Mouse (Mus musculus) intestine, embryonic 16.5 days (tissue): ENCODE data around the gene Prr3. TPM values are rescaled to one million over a fixed set of nuclear protein-coding genes. Genes with fewer than 3 reads are reported as not detected.
"Not testable (repeated sequence)": the region's sequence is repeated elsewhere in the genome, so short reads cannot be mapped to it uniquely, and the experiment has no call there.

Source experiments
- ATAC-seq: fragments of 200-750 bp; cut with Nextera tagmentation; 2 replicates; pipeline ENCODE4 v1.8.0; 2017; ENCODE audit warnings: moderate TSS enrichment, moderate library complexity
- H3K27ac ChIP-seq: fragments of 300-500 bp; sonication (generic); 2 replicates; pipeline ENCODE4 v1.5.1; 2014; ENCODE audit warnings: mild to moderate bottlenecking, low read length
- H3K27me3 ChIP-seq: fragments of 300-500 bp; sonication (generic); replicated peaks from 2 replicates; pipeline ENCODE4 v1.6.1; 2014; ENCODE audit warnings: low read length, control low read depth, mixed read lengths; ENCODE audit not compliant: control insufficient read depth, insufficient read depth
- H3K36me3 ChIP-seq: fragments of 300-500 bp; sonication (generic); 2 replicates; pipeline ENCODE4 v1.6.1; 2014; ENCODE audit warnings: low read length, control low read depth; ENCODE audit not compliant: control insufficient read depth, insufficient read depth
- H3K4me1 ChIP-seq: fragments of 300-500 bp; sonication (generic); 2 replicates; pipeline ENCODE4 v1.6.1; 2014; ENCODE audit warnings: low read length, control low read depth, mixed read lengths; ENCODE audit not compliant: control insufficient read depth, insufficient read depth
- H3K4me2 ChIP-seq: fragments of 300-500 bp; sonication (generic); 2 replicates; pipeline ENCODE4 v1.6.1; 2014; ENCODE audit warnings: low read depth, low read length, control low read depth
- H3K4me3 ChIP-seq: fragments of 300-500 bp; sonication (generic); 2 replicates; pipeline ENCODE4 v1.5.1; 2014; ENCODE audit warnings: mild to moderate bottlenecking, low read length
- H3K9ac ChIP-seq: fragments of 300-500 bp; sonication (generic); 2 replicates; pipeline ENCODE4 v1.6.1; 2014; ENCODE audit warnings: low read depth, low read length
- H3K9me3 ChIP-seq: fragments of 300-500 bp; sonication (generic); 2 replicates; pipeline ENCODE4 v1.6.1; 2016; ENCODE audit warnings: low read length, control low read depth; ENCODE audit not compliant: control insufficient read depth
- WGBS: fragments of 180-500 bp; shearing (Covaris S2); extraction: QIAGEN DNeasy Blood & Tissue Kit; methylation state at CpG from one replicate; pipeline ENCODE4 v1.1.7; 2014; 5-methylcytosine and 5-hydroxymethylcytosine counted together
- polyA plus RNA-seq: library from polyadenylated mRNA; unstranded; fragments of >200 nt; fragmentation: Nextera tagmentation; extraction: Ambion mirVana; gene quantifications from 2 replicates; pipeline ENCODE4 v1.2.1, GENCODE M21; 2015

The Prr3 gene
- polyA plus RNA-seq, 1 experiment from 2014 or later = 25.9 TPM

DNA sequence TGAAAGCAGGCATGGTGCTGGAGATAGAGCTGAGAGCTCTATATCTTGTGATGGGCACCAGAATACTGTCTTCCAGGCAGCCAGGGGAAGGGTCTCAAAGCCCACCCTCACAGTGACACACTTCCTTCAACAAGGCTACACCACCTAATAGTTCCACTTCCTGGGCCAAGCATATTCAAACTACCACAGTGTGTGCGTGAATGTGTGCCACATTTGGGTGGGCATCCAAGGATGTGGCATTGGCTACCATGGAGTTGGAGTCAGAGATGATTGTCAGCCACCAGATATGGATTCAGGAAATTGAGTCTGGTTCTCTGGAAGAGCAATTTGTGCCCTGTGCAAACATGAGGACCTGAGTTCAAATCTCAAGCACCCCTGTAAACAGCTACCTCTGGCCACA, 41.3 kb upstream of the Prr3 start:
- Histone ChIP-seq H3K4me1 (peaks cover 9% of the 10 kb centered on the region), H3K9ac (no peak overlapping the region), H3K9me3 (no peaks in the 10 kb centered on the region), H3K4me3 (no peak overlapping the region), H3K4me2 (no peak overlapping the region), H3K36me3 (no peaks in the 10 kb centered on the region), H3K27me3 (no peaks in the 10 kb centered on the region), H3K27ac (no peak overlapping the region)
- ATAC-seq = no peak
- WGBS = 90% methylated on average over 1 of the region's 1 CpGs

DNA sequence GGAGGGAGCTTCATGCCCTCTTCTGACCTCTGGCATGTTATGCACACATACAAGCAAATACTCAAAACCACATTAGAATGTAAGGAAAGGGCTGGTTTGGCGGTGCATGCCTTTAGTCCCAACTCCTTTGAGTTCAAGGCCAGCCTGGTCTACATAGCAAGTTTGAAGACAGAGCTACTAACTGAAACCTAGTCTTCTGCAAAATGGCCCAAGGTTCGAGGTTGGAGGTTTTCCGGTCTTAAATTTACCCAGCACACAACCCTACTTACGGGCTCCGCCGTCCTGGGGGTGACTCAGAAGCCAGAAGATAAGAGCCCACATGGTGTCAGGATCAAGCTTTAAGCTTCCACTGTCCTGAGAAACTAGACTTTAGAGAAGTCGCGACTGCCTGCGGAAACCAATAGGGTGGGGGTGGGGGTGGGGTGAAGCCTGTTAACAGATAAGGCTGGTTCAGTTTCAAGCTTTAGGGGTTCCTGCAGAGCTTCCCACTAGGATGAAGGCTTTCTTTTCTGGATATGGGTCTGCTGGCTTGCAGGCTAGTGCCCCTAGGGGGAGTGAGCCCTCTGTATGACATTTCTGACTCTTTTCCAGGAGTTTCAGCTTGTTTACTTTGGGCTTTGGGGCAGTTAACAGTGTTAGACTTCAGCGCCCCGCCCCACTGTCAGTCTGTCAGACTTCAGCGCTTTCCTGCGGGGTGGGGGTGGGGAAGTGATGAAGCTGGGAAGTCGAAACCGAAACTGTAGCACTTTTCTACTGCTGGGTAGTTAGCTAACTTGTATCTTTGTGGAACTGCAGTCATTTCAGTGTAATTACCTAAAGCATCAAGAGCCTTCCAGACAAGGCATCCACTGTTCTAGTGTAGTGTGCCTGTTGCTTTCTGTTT, 40.4 kb upstream of the Prr3 start, which contains the start of gene H2-T24:
Gene H2-T24 (minus strand): TSS at position 370 of the 883 bp plus-strand sequence.
- H3K4me3 ChIP-seq = peak within 1 kb of the TSS; percentile 18
- H3K4me2 ChIP-seq = peak within 1 kb of the TSS; percentile 36; the same call in 1 of the 2 replicates
- no peaks in the 10 kb centered on the region for H3K36me3 ChIP-seq
- peak; percentile 86 for ATAC-seq
- 30% methylated on average over 15 of the region's 15 CpGs for WGBS
- H3K27me3 ChIP-seq = no peaks in the 10 kb centered on the region
- peak within 1 kb of the TSS; percentile 51 for H3K27ac ChIP-seq
- no peak within 1 kb of the TSS for H3K9ac ChIP-seq
- H3K4me1 ChIP-seq = peaks cover 9% of the 10 kb centered on the region
- no peaks in the 10 kb centered on the region for H3K9me3 ChIP-seq

DNA sequence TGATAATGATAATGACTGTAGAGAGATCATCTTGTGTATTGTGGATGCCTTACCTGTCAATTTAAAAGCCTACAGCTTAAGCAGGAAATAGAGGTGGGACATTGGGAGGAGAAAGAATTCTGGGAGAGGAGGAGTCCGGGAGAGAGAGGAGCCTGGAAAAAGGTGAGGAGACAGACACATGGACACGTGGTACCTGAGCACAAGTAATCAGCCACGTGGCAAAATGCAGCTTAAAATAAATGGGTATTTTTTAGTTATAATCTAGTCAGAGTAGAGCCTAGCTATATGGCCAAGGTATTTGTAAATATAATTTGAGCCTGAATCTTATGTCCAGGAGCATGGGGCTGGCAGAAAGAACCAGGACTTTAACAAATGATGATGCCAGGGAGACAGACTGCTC, 39.5 kb upstream of the Prr3 start:
- H3K36me3 ChIP-seq = no peaks in the 10 kb centered on the region; the same call in 1 of the 2 replicates
- 60% methylated on average over 3 of the region's 3 CpGs for WGBS
- H3K27ac ChIP-seq = no peak overlapping the region
- no peaks in the 10 kb centered on the region for H3K9me3 ChIP-seq
- H3K9ac ChIP-seq = no peak overlapping the region
- H3K4me3 ChIP-seq = no peak overlapping the region
- H3K27me3 ChIP-seq = no peaks in the 10 kb centered on the region
- no peak for ATAC-seq
- peaks cover 9% of the 10 kb centered on the region for H3K4me1 ChIP-seq
- no peak overlapping the region for H3K4me2 ChIP-seq

DNA sequence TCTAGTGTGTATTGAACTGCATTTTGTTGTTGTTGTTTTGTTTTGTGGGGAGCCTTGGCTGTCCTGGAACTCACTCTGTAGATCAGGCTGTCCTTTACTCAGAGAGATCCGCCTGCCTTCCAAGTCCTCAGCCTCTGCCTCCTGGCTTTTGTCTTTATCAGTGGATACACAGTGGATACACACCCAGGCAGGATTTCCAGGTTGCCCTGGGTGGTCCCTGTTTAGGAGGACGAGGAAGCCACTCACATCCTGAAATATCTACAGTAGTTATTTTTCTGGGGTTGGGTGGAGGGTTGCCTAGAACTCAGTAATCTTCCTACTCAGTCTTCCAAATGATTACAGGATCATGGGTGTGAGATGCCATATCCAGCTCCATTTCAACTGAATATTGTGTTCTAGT, 38.9 kb upstream of the Prr3 start:
- ATAC-seq = no peak
- Histone ChIP-seq H3K27ac (no peak overlapping the region), H3K4me3 (no peak overlapping the region), H3K36me3 (no peaks in the 10 kb centered on the region; the same call in 1 of the 2 replicates), H3K4me2 (no peak overlapping the region), H3K9me3 (no peaks in the 10 kb centered on the region), H3K9ac (no peak overlapping the region), H3K27me3 (no peaks in the 10 kb centered on the region), H3K4me1 (peaks cover 3% of the 10 kb centered on the region; the same call in 1 of the 2 replicates)
- 66% methylated on average over 2 of the region's 2 CpGs for WGBS

DNA sequence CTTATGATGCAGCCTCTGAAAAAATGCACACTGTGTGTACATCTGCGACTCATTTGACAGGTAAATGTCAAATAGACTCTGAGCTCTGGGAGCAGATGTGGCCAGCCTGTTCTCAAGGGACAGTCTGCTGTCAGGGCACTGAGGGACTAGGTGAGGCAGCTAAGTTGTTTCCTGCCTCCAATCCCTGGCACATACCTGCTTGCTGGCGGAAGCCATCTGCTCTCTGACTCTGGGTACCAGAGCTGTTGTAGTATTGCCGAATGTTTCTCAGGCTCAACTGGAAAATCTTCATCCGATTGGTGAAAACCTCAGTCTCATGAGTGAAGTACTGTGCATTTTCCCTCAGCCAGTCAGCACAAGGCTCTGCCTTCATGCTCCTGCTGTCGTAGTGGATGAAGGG, 37.0 kb upstream of the Prr3 start:
- no peak overlapping the region for H3K9ac ChIP-seq
- no peaks in the 10 kb centered on the region; the same call in 1 of the 2 replicates for H3K36me3 ChIP-seq
- H3K27ac ChIP-seq = no peak overlapping the region
- H3K9me3 ChIP-seq = no peaks in the 10 kb centered on the region
- no peak overlapping the region for H3K4me2 ChIP-seq
- no peaks in the 10 kb centered on the region for H3K27me3 ChIP-seq
- 91% methylated on average over 5 of the region's 5 CpGs for WGBS
- no peaks in the 10 kb centered on the region; the same call in 1 of the 2 replicates for H3K4me1 ChIP-seq
- no peak overlapping the region for H3K4me3 ChIP-seq
- no peak for ATAC-seq

DNA sequence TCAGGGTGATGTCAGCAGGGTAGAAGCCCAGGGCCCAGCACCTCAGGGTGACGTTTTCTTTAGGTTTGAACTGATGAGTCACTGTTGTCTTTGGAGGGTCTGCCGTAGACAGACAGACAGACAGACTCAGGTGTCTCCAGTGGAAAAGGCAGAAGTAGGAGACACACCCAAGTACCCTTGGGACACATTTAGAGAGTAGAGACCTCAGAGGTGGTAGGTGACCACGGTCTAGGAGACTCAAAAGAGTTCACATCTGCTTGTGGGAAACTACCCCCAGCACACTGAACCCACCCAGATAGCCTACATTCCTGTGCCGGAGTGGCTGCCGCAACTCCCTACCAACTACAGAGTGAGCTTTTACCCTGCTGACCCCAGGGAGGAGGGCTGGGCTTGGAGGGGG, 34.9 kb upstream of the Prr3 start:
- no peaks in the 10 kb centered on the region; the same call in 1 of the 2 replicates for H3K4me1 ChIP-seq
- H3K9me3 ChIP-seq = no peaks in the 10 kb centered on the region
- H3K27me3 ChIP-seq = no peaks in the 10 kb centered on the region
- no peak for ATAC-seq
- no peak overlapping the region for H3K9ac ChIP-seq
- no peak overlapping the region for H3K4me2 ChIP-seq
- no peak overlapping the region for H3K4me3 ChIP-seq
- H3K27ac ChIP-seq = no peak overlapping the region
- H3K36me3 ChIP-seq = no peaks in the 10 kb centered on the region; the same call in 1 of the 2 replicates
- 89% methylated on average over 5 of the region's 5 CpGs for WGBS

DNA sequence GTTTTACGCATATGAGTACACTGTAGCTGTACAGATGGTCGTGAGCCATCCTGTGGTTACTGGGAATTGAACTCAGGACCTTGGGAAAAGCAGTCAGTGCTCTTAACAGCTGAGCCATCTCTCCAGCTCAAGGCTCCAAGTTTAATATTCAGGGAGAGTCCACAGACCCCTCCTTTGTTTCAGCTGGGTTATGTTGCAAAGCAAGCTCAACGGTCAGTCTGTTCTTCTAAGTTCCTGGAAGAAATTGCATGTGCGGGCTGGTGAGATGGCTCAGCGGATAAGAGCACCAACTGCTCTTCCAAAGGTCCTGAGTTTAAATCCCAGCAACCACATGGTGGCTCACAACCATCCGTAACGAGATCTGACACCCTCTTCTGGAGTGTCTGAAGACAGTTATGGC, 24.4 kb upstream of the Prr3 start:
- ATAC-seq, H3K4me1 ChIP-seq, H3K36me3 ChIP-seq, H3K27ac ChIP-seq, H3K27me3 ChIP-seq, H3K9me3 ChIP-seq, H3K9ac ChIP-seq, H3K4me2 ChIP-seq, H3K4me3 ChIP-seq: not testable (repeated sequence)
- 91% methylated on average over 7 of the region's 7 CpGs for WGBS

DNA sequence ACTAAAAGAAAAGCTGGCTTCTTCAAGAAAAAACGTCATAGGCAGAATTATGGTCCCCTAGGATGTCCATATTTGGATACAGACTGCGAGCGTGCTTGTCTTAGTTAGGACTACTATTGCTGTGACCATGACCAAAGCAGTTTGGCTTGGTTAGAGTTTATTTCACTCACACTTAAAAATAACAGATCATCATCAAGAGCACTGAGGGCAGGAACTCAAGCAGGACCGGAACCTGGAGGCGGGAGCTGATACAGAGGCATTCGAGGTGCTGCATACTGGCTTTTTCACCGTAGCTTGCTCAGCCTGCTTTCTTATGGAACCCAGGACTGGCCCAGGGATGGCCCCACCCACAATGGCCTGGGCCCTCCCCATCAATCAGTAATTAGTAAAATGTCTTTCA, 23.3 kb upstream of the Prr3 start:
- 0 out of 2 replicates have a peak, but pooled peaks cover 6% of the 10 kb centered on the region for H3K4me1 ChIP-seq
- no peak for ATAC-seq
- no peak overlapping the region for H3K4me3 ChIP-seq
- H3K27ac ChIP-seq = no peak overlapping the region
- no peak overlapping the region for H3K9ac ChIP-seq
- no peak overlapping the region for H3K4me2 ChIP-seq
- H3K36me3 ChIP-seq = peaks cover 5% of the 10 kb centered on the region; the same call in 1 of the 2 replicates
- H3K27me3 ChIP-seq = no peaks in the 10 kb centered on the region
- H3K9me3 ChIP-seq = peaks cover 5% of the 10 kb centered on the region; the same call in 1 of the 2 replicates
- 91% methylated on average over 7 of the region's 7 CpGs for WGBS

DNA sequence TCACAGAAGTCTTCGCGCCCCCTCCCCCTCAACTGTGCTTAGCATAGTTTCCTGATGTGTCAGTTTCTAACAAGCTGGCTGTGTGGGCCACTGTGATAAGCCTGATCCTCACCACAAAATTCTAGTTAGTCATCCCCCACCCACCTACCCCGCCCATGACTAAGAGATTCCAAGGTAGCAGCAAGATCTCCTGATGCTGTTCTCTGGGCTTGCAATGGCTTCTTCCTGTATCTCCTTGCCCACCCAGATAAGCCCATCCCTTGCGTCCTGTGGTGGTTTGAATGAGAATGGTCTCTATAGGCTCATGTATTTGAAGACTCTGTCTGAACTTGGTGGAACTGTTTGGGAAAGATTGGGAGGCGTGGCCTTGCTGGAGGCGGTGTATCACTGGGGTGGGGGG, 21.9 kb upstream of the Prr3 start:
- Histone ChIP-seq H3K9ac (no peak overlapping the region), H3K4me3 (no peak overlapping the region), H3K27ac (no peak overlapping the region), H3K4me2 (no peak overlapping the region), H3K36me3 (peaks cover 5% of the 10 kb centered on the region; the same call in 1 of the 2 replicates), H3K9me3 (peaks cover 5% of the 10 kb centered on the region; the same call in 1 of the 2 replicates), H3K27me3 (no peaks in the 10 kb centered on the region), H3K4me1 (0 out of 2 replicates have a peak, but pooled peaks cover 6% of the 10 kb centered on the region)
- 96% methylated on average over 6 of the region's 6 CpGs for WGBS
- ATAC-seq = peak; percentile 26
